Mouse (Mus musculus) heart, adult 2 months (tissue): Measurements from ENCODE around the gene Zc2hc1c. TPM values are rescaled to one million over a fixed set of nuclear protein-coding genes. Genes with fewer than 3 reads are reported as not detected.

Source experiments
- DNase-seq, 2 experiments: peaks; one replicate each; pipeline ENCODE4 v3.0.0; 2021
- H3K27ac ChIP-seq: fragments of 200-600 bp; 2 replicates; pipeline ENCODE4 v1.8.1; 2022
- H3K27me3 ChIP-seq: fragments of 200-500 bp; 2 replicates; pipeline ENCODE4 v1.6.1; 2012; ENCODE audit warnings: mild to moderate bottlenecking, low read length, inconsistent platforms, mixed read lengths; ENCODE audit not compliant: control insufficient read depth, insufficient read depth
- H3K36me3 ChIP-seq: fragments of 200-500 bp; 2 replicates; pipeline ENCODE4 v1.6.1; 2012; ENCODE audit warnings: low read length, inconsistent platforms; ENCODE audit not compliant: control insufficient read depth, insufficient read depth
- H3K4me1 ChIP-seq: fragments of 200-500 bp; 2 replicates; pipeline ENCODE4 v1.6.1; 2011; ENCODE audit warnings: low read length; ENCODE audit not compliant: control insufficient read depth, insufficient read depth
- H3K4me3 ChIP-seq: fragments of 200-600 bp; 2 replicates; pipeline ENCODE4 v1.8.1; 2022
- H3K79me2 ChIP-seq: fragments of 200-500 bp; replicated peaks from 2 replicates; pipeline ENCODE4 v1.6.1; 2012; ENCODE audit warnings: mild to moderate bottlenecking, inconsistent platforms, low read length, moderate library complexity, mixed read lengths; ENCODE audit not compliant: control insufficient read depth, insufficient read depth
- H3K9ac ChIP-seq: fragments of 200-500 bp; 2 replicates; pipeline ENCODE4 v1.6.1; 2012; ENCODE audit warnings: low read depth, mild to moderate bottlenecking, control low read depth, inconsistent platforms, low read length, mixed read lengths
- CTCF ChIP-seq: fragments of 200-600 bp; IDR thresholded peaks from 2 replicates; pipeline ENCODE4 v1.8.1; 2022; ENCODE audit warnings: antibody characterized with exemption, mild to moderate bottlenecking, moderate library complexity
- EP300 ChIP-seq: fragments of 200-500 bp; IDR thresholded peaks from 2 replicates; pipeline ENCODE4 v1.6.1; 2011; ENCODE audit warnings: low read depth, low read length, control low read depth; ENCODE audit not compliant: insufficient read depth
- POLR2A ChIP-seq: fragments of 200-500 bp; IDR thresholded peaks from 2 replicates; pipeline ENCODE4 v1.6.1; 2011; ENCODE audit warnings: mild to moderate bottlenecking, low read depth, low read length, control low read depth; ENCODE audit not compliant: insufficient read depth
- WGBS: fragments of 180-500 bp; shearing (Covaris S2); methylation state at CpG from one replicate; pipeline ENCODE4 v1.1.7; 2018; 5-methylcytosine and 5-hydroxymethylcytosine counted together
- intact Hi-C: fragments of 180-260 bp; cut with DNase I; formaldehyde crosslinking; loops from one replicate; pipeline ENCODE4 v1.15.1; 2025
- long read RNA-seq: library from polyadenylated mRNA; stranded (forward); transcript quantifications from one replicate; pipeline ENCODE4 v2.0.0, GENCODE M21; 2021
- polyA plus RNA-seq: library from polyadenylated mRNA; depleted of rRNA; stranded (reverse); fragments of >200 nt; gene quantifications from 2 replicates; pipeline ENCODE4 v1.2.3, GENCODE M21; 2012; rRNA removed
- total RNA-seq, 2 experiments: library from RNA; stranded (reverse); gene quantifications; 2 replicates each; pipeline ENCODE4 v1.2.3; 2021

Zc2hc1c gene
- total RNA-seq (1 to 10 TPM; 2.2 to 2.6 TPM), polyA plus RNA-seq (1.0 and 1.1 TPM in 2 replicates)
- long read RNA-seq, full-length matches to known transcripts: 4 of 4 reads
- long read RNA-seq, partial matches to known transcripts: 0 of 4 reads
- long read RNA-seq, other reads (novel, unspliced or antisense): 0 of 4 reads

DNA sequence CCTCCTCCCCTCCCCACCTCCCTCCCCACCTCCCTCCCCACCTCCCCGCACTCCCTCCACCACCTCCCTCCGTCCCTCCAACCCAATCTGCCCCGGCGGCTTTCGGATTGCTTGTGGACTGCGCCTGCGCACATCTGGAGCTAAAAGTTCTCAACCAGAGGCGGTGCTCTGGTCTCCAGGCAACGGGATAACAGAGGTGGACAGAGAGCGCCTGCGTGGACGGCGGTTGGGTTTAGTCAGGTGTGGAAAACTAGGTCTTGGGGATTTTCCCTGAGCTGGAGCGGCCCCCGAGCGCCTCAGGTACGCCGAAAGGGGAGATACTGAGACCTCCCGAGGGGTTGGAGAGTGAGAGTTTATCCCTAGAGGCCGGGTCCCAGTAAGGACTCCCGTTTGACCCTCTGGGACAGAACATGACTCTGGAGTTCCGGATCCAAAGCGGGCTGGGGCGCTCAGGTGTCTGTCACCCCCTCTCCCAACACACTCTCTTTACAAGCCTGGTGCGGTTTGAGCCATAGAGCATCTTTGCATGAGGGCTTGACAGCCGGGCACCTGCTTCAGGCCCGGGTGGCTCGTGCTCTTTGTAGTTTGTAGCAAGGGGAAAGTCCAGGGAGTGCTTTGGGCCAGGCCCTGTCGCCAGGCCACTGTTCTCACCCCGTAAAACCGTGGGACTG, at the start of gene Zc2hc1c:
Zc2hc1c (plus strand) TSS at position 106 of the 671 bp plus-strand sequence.
- no peaks in the 10 kb centered on the region for H3K27me3 ChIP-seq
- H3K36me3 ChIP-seq: no peaks in the 10 kb centered on the region
- WGBS: 4% methylated on average over 30 of the region's 31 CpGs
- H3K4me3 ChIP-seq: peak within 1 kb of the TSS; percentile 61
- H3K79me2 ChIP-seq: no peaks in the 10 kb centered on the region
- H3K4me1 ChIP-seq: peaks cover 5% of the 10 kb centered on the region
- TF ChIP-seq CTCF (no peak), POLR2A (peak; percentile 71; the same call in 1 of the 2 replicates)
- H3K27ac ChIP-seq: peak within 1 kb of the TSS; percentile 80
- intact Hi-C loops: loop anchor here (5.0 kb wide), 2 partner anchors 71 to 121 kb away; partner anchors contain the start of gene Eif2b2
- peak within 1 kb of the TSS; percentile 72 for H3K9ac ChIP-seq
- peak; percentile 89 to 93 for DNase-seq

DNA sequence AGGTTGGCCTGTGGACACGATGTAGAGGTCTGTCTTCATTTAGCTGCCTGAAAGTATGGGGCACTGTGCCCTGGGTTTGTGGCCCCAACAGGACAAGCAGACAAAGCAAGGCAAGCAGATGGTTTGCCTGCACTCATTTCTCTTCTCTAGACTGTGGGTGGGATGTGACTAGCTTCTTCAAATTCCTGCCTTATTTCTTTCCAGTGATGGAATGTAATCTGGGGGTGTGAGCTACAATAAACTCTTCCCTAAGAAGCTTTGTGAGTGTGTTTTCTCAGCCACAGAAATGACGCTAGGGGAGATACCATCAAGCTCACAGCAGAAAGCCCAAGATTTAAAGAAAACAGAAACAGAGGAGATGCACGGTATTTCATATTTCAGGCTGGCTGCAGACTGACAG, 36.3 kb upstream of the Zc2hc1c start:
- peaks cover 6% of the 10 kb centered on the region for H3K4me1 ChIP-seq
- no peak overlapping the region for H3K27ac ChIP-seq
- WGBS: 81% methylated on average over 3 of the region's 3 CpGs
- TF ChIP-seq EP300 (no peak), CTCF (no peak), POLR2A (no peak)
- no peak for DNase-seq
- H3K9ac ChIP-seq: no peak overlapping the region
- intact Hi-C loops: no loop called here
- no peaks in the 10 kb centered on the region for H3K79me2 ChIP-seq
- no peaks in the 10 kb centered on the region for H3K27me3 ChIP-seq
- peaks cover 4% of the 10 kb centered on the region; the same call in 1 of the 2 replicates for H3K36me3 ChIP-seq
- no peak overlapping the region for H3K4me3 ChIP-seq

DNA sequence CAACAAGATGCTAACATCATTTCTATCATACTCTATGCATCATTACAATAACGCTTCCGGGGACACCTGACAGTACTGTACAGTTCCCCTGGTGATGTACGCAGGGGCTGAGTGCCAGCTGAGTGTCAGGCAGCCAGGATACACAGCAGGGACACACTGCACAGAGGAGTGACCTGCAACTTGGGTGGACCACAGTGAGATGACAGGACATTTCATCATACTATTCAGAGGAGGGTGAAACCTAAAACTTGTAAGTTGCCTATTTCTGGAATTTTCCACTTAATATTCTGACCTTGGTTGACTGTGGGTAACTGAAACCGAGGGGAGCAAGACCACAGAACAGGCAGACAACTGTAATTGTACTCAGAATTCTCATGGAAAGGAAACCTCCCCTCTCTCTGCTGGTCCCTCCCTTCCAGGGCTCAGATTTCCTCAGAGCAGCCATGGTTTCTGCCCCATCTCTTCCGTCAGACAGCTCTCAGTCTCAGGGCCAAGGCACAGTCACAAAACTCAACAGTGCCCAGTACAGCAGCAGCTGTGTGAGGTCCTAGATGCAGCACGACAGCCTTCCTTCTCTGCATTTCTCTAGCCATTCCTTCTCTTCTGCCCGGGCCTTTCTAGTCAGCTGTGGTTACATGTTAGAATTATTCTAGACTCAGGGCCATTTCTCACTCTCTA, 32.2 kb upstream of the Zc2hc1c start:
- TF ChIP-seq EP300 (no peak), CTCF (no peak), POLR2A (no peak)
- 46% methylated on average over 7 of the region's 7 CpGs for WGBS
- H3K27me3 ChIP-seq: no peaks in the 10 kb centered on the region
- no peak for DNase-seq
- H3K4me1 ChIP-seq: peaks cover 6% of the 10 kb centered on the region
- H3K9ac ChIP-seq: no peak overlapping the region
- intact Hi-C loops: no loop called here
- no peak overlapping the region for H3K4me3 ChIP-seq
- no peaks in the 10 kb centered on the region for H3K79me2 ChIP-seq
- H3K27ac ChIP-seq: peak overlapping the region; percentile 55
- peaks cover 6% of the 10 kb centered on the region for H3K36me3 ChIP-seq

DNA sequence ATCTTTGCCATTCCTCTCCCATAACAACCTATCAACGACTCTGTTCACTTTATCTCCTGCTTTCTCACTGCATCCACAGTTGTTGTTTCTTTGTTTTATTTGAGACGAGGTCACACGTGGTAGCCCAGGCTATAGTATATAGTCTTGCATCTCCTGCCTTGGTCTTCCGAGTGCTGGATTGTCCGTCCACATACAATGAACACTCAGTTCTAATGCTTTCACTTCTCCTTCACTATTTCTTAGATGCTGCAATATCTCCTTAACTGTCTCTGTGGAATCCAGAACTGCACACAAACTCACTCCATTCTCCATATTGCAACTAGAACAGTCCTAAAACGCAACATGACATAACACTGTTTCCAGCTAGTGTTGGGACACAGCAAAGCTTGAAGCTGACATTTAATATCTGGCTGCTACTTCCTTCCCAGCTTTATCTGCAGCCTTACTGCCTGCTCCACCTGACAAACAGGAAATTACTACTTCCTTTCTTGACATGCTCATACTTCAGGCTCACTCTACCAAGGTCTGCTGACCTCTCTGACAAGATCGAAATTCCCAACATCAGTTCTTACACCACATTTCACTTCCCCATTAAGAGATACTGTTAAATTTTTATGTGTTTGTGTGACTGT, 31.3 kb upstream of the Zc2hc1c start:
- no peaks in the 10 kb centered on the region for H3K27me3 ChIP-seq
- peak overlapping the region; percentile 31; the same call in 1 of the 2 replicates for H3K9ac ChIP-seq
- H3K36me3 ChIP-seq: peaks cover 6% of the 10 kb centered on the region
- no peak overlapping the region for H3K4me3 ChIP-seq
- peak; percentile 41; the same call in 1 of the 2 replicates for TF ChIP-seq POLR2A
- TF ChIP-seq CTCF: no peak
- TF ChIP-seq EP300: no peak
- DNase-seq: no peak
- WGBS: 33% methylated on average over 7 of the region's 7 CpGs
- H3K4me1 ChIP-seq: peaks cover 6% of the 10 kb centered on the region
- intact Hi-C loops: no loop called here
- H3K79me2 ChIP-seq: no peaks in the 10 kb centered on the region
- peak overlapping the region; percentile 55 for H3K27ac ChIP-seq

DNA sequence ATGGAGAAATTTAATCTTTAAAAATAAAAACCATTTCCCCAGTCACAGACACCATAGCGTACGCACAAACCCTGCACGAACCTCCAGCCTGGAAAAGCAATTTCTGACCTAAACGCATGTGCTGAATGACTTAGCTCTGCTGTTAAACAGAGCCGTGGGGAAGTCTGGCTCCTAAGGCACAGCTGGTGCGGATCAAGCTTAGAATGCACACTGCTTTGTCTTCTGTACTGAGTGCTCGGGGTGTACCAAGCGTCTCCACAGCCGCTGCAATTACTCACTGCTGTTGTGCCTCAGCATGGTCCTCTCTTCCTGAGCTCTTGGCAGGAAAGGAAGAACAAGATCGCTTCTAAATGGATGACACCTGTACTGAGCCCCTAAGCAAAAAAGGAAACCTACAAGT, 25.9 kb upstream of the Zc2hc1c start:
- no peak for DNase-seq
- Histone ChIP-seq H3K27ac (no peak overlapping the region), H3K4me3 (no peak overlapping the region), H3K36me3 (peaks cover 2% of the 10 kb centered on the region), H3K27me3 (no peaks in the 10 kb centered on the region), H3K9ac (no peak overlapping the region), H3K79me2 (no peaks in the 10 kb centered on the region), H3K4me1 (no peaks in the 10 kb centered on the region)
- WGBS: 63% methylated on average over 10 of the region's 10 CpGs
- TF ChIP-seq POLR2A (no peak), EP300 (no peak), CTCF (no peak)
- intact Hi-C loops: no loop called here

DNA sequence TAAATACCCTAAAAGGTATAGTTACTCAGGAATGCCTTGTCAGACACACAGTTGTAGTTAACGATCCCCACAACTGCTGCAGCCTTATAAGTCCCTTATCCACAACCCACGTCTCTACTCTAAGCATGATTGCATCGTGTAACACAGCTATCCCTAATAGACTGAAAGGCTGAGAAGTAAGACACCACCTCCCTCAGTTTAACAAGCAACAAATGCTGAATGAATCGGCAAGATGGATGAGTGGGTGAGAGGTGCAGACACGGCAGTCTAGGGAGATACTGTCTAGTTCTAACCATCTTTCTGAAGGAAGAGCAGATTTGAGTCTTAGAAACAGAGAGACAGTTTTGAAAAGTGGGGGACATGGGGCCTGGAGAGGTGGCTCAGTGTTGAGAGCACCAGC, 25.2 kb upstream of the Zc2hc1c start:
- TF ChIP-seq CTCF (no peak), EP300 (no peak), POLR2A (no peak)
- WGBS: 82% methylated on average over 5 of the region's 5 CpGs
- intact Hi-C loops: no loop called here
- Histone ChIP-seq H3K27me3 (no peaks in the 10 kb centered on the region), H3K79me2 (no peaks in the 10 kb centered on the region), H3K27ac (no peak overlapping the region), H3K36me3 (no peaks in the 10 kb centered on the region), H3K4me3 (no peak overlapping the region), H3K9ac (no peak overlapping the region), H3K4me1 (no peaks in the 10 kb centered on the region)
- DNase-seq: no peak
